Mouse (Mus musculus) myocyte (in vitro differentiated cells): Measurements from ENCODE around the gene Anks1b. TPM values are rescaled to one million over a fixed set of nuclear protein-coding genes. Genes with fewer than 3 reads are reported as not detected.

Experiments
- H3K27me3 ChIP-seq: one replicate; pipeline ENCODE4 v1.6.1; 2011; ENCODE audit not compliant: control insufficient read depth, insufficient read depth, insufficient read length
- H3K36me3 ChIP-seq: one replicate; pipeline ENCODE4 v1.6.1; 2011; ENCODE audit not compliant: control insufficient read depth, insufficient read depth
- H3K4me2 ChIP-seq: one replicate; pipeline ENCODE4 v1.6.1; 2011; ENCODE audit warnings: low read depth, control low read depth
- H3K4me3 ChIP-seq: one replicate; pipeline ENCODE4 v1.5.1; 2011; ENCODE audit warnings: mild to moderate bottlenecking, control low read depth, moderate library complexity
- H3K79me2 ChIP-seq: one replicate; pipeline ENCODE4 v1.6.1; 2011; ENCODE audit not compliant: control insufficient read depth, insufficient read depth
- H3ac ChIP-seq: one replicate; pipeline ENCODE4 v1.6.1; 2011; ENCODE audit not compliant: control insufficient read depth, insufficient read length
- CEBPB ChIP-seq: IDR thresholded peaks from 2 replicates; pipeline ENCODE4 v1.6.1; 2011; ENCODE audit warnings: mild to moderate bottlenecking, moderate library complexity; ENCODE audit not compliant: poor library complexity, insufficient read depth, severe bottlenecking
- E2F4 ChIP-seq: IDR thresholded peaks from one replicate; pipeline ENCODE4 v1.6.1; 2011; ENCODE audit warnings: mild to moderate bottlenecking, control low read depth, moderate library complexity; ENCODE audit not compliant: insufficient read depth
- MAX ChIP-seq: IDR thresholded peaks from one replicate; pipeline ENCODE4 v1.6.1; 2011; ENCODE audit warnings: low read depth, mild to moderate bottlenecking, control low read depth
- MYOD1 ChIP-seq, 3 experiments: IDR thresholded peaks; one replicate each; pipeline ENCODE4 v1.6.1; 2011; ENCODE audit warnings: control low read depth in 2 of 3, low read depth in 2 of 3, mild to moderate bottlenecking in 2 of 3, moderate library complexity in 1 of 3; ENCODE audit not compliant: insufficient read length in 2 of 3, control insufficient read depth in 1 of 3
- MYOG ChIP-seq, 3 experiments: IDR thresholded peaks; one replicate each; pipeline ENCODE4 v1.6.1; 2011; ENCODE audit warnings: control low read depth in 2 of 3, low read depth in 2 of 3, mild to moderate bottlenecking in 2 of 3; ENCODE audit not compliant: insufficient read length in 2 of 3, control insufficient read depth in 1 of 3, insufficient read depth in 1 of 3
- POLR2A ChIP-seq: IDR thresholded peaks from one replicate; pipeline ENCODE4 v1.6.1; 2011; ENCODE audit warnings: low read depth, mild to moderate bottlenecking, control low read depth, moderate library complexity; ENCODE audit not compliant: insufficient read length
- POLR2AphosphoS2 ChIP-seq: IDR thresholded peaks from one replicate; pipeline ENCODE4 v1.6.1; 2011; ENCODE audit warnings: low read depth, control low read depth; ENCODE audit not compliant: insufficient read length
- REST ChIP-seq: IDR thresholded peaks from one replicate; pipeline ENCODE4 v1.6.1; 2011; ENCODE audit warnings: mild to moderate bottlenecking, control low read depth, moderate library complexity; ENCODE audit not compliant: insufficient read depth, insufficient read length
- SRF ChIP-seq: IDR thresholded peaks from one replicate; pipeline ENCODE4 v1.6.1; 2011; ENCODE audit warnings: low read depth; ENCODE audit not compliant: control insufficient read depth, insufficient read length
- TCF12 ChIP-seq: IDR thresholded peaks from one replicate; pipeline ENCODE4 v1.6.1; 2011; ENCODE audit warnings: mild to moderate bottlenecking, control low read depth; ENCODE audit not compliant: poor library complexity, insufficient read depth, severe bottlenecking
- TCF3 ChIP-seq: IDR thresholded peaks from one replicate; pipeline ENCODE4 v1.6.1; 2011; ENCODE audit warnings: low read depth, control low read depth; ENCODE audit not compliant: insufficient read length
- USF1 ChIP-seq: IDR thresholded peaks from one replicate; pipeline ENCODE4 v1.6.1; 2011; ENCODE audit warnings: low read depth, mild to moderate bottlenecking, control low read depth, moderate library complexity
- polyA plus RNA-seq: library from polyadenylated mRNA; unstranded; fragments of >200 nt; fragmentation: generic; extraction: Trizol; gene quantifications from one replicate; pipeline ENCODE4 v1.2.1, GENCODE M21; 2012; ENCODE audit warnings: missing spikeins

Anks1b gene
- polyA plus RNA-seq, 1 experiment = 0.13 TPM

GRCm38 (mm10) chr10:90688153-90688552 is 814.8 kb downstream of the Anks1b start:
- H3K4me3 ChIP-seq = no peak overlapping the region

GRCm38 (mm10) chr10:90688696-90689252 is 815.5 kb downstream of the Anks1b start:
- H3K4me3 ChIP-seq = no peak overlapping the region
- H3K79me2 ChIP-seq = no peaks in the 10 kb centered on the region
- no peaks in the 10 kb centered on the region for H3K27me3 ChIP-seq
- H3K4me2 ChIP-seq = peak overlapping the region; percentile 21
- TF ChIP-seq POLR2AphosphoS2 (no peak), MYOD1 (IDR thresholded peaks at IDR 0.05; ENCODE audit: control insufficient read depth in 1 of 3, insufficient read length in 2 of 3, low read depth in 2 of 3) (no peak), CEBPB (no peak), E2F4 (no peak), REST (no peak), TCF12 (no peak), POLR2A (no peak), MYOG (IDR thresholded peaks at IDR 0.05; ENCODE audit: control insufficient read depth in 1 of 3, insufficient read depth in 1 of 3, insufficient read length in 2 of 3, low read depth in 2 of 3) (no peak), MAX (no peak), USF1 (no peak), SRF (no peak), TCF3 (no peak)
- no peaks in the 10 kb centered on the region for H3K36me3 ChIP-seq
- no peak overlapping the region for H3ac ChIP-seq

More at GRCm38 (mm10) chr10:90688153-90688552, 814.8 kb downstream of the Anks1b start:
- no peaks in the 10 kb centered on the region for H3K27me3 ChIP-seq
- H3K36me3 ChIP-seq = no peaks in the 10 kb centered on the region
- H3K4me2 ChIP-seq = no peak overlapping the region
- H3ac ChIP-seq = no peak overlapping the region
- TF ChIP-seq POLR2AphosphoS2 = no peak
- H3K79me2 ChIP-seq = no peaks in the 10 kb centered on the region

- no peak overlapping the region for H3ac ChIP-seq
- no peaks in the 10 kb centered on the region for H3K27me3 ChIP-seq
- H3K36me3 ChIP-seq = no peaks in the 10 kb centered on the region
- no peak for TF ChIP-seq E2F4
- TF ChIP-seq MYOG (IDR thresholded peaks at IDR 0.05; ENCODE audit: control insufficient read depth in 1 of 3, insufficient read depth in 1 of 3, insufficient read length in 2 of 3, low read depth in 2 of 3) = no peak
- no peak for TF ChIP-seq TCF3
- no peak for TF ChIP-seq REST
- no peak for TF ChIP-seq SRF
- no peak for TF ChIP-seq MAX
- no peak for TF ChIP-seq POLR2A
- TF ChIP-seq MYOD1 (IDR thresholded peaks at IDR 0.05; ENCODE audit: control insufficient read depth in 1 of 3, insufficient read length in 2 of 3, low read depth in 2 of 3) = no peak
- TF ChIP-seq USF1 = no peak
- no peak for TF ChIP-seq CEBPB
- TF ChIP-seq TCF12 = no peak
- TF ChIP-seq POLR2AphosphoS2 = no peak
- peak overlapping the region; percentile 5 for H3K4me2 ChIP-seq
- no peaks in the 10 kb centered on the region for H3K79me2 ChIP-seq
- no peak overlapping the region for H3K4me3 ChIP-seq
Observed at GRCm38 (mm10) chr10:90689854-90690513, 816.7 kb downstream of the Anks1b start.

GRCm38 (mm10) chr10:90696687-90697086 is 823.4 kb downstream of the Anks1b start:
- no peaks in the 10 kb centered on the region for H3K36me3 ChIP-seq
- no peak overlapping the region for H3K4me2 ChIP-seq
- no peaks in the 10 kb centered on the region for H3K27me3 ChIP-seq
- H3K4me3 ChIP-seq = no peak overlapping the region
- H3ac ChIP-seq = no peak overlapping the region
- H3K79me2 ChIP-seq = no peaks in the 10 kb centered on the region
- TF ChIP-seq TCF12 = no peak
- TF ChIP-seq CEBPB = no peak
- no peak for TF ChIP-seq POLR2A
- TF ChIP-seq REST = no peak
- TF ChIP-seq MYOD1 (IDR thresholded peaks at IDR 0.05; ENCODE audit: control insufficient read depth in 1 of 3, insufficient read length in 2 of 3, low read depth in 2 of 3) = no peak
- TF ChIP-seq MYOG (IDR thresholded peaks at IDR 0.05; ENCODE audit: control insufficient read depth in 1 of 3, insufficient read depth in 1 of 3, insufficient read length in 2 of 3, low read depth in 2 of 3) = no peak
- no peak for TF ChIP-seq POLR2AphosphoS2
- no peak for TF ChIP-seq MAX
- TF ChIP-seq USF1 = no peak
- TF ChIP-seq TCF3 = no peak
- no peak for TF ChIP-seq E2F4
- TF ChIP-seq SRF = no peak

GRCm38 (mm10) chr10:90697413-90697812 is 824.1 kb downstream of the Anks1b start:
- H3K4me3 ChIP-seq = no peak overlapping the region
- H3ac ChIP-seq = no peak overlapping the region
- TF ChIP-seq POLR2A = no peak
- no peak for TF ChIP-seq MAX
- TF ChIP-seq SRF = no peak
- TF ChIP-seq E2F4 = no peak
- no peak for TF ChIP-seq TCF12
- TF ChIP-seq POLR2AphosphoS2 = no peak
- no peak for TF ChIP-seq TCF3
- TF ChIP-seq REST = no peak
- no peak overlapping the region for H3K4me2 ChIP-seq
- H3K27me3 ChIP-seq = no peaks in the 10 kb centered on the region
- H3K36me3 ChIP-seq = no peaks in the 10 kb centered on the region
- no peaks in the 10 kb centered on the region for H3K79me2 ChIP-seq
